Mouse (Mus musculus): ENCODE measurements at regions not wholly inside any gene's neighbourhood (a gene's known extent, or its start where the extent isn't known, plus 50 kb on each side); places are given as distances from the start of the nearest gene placed in this dataset.

DNA sequence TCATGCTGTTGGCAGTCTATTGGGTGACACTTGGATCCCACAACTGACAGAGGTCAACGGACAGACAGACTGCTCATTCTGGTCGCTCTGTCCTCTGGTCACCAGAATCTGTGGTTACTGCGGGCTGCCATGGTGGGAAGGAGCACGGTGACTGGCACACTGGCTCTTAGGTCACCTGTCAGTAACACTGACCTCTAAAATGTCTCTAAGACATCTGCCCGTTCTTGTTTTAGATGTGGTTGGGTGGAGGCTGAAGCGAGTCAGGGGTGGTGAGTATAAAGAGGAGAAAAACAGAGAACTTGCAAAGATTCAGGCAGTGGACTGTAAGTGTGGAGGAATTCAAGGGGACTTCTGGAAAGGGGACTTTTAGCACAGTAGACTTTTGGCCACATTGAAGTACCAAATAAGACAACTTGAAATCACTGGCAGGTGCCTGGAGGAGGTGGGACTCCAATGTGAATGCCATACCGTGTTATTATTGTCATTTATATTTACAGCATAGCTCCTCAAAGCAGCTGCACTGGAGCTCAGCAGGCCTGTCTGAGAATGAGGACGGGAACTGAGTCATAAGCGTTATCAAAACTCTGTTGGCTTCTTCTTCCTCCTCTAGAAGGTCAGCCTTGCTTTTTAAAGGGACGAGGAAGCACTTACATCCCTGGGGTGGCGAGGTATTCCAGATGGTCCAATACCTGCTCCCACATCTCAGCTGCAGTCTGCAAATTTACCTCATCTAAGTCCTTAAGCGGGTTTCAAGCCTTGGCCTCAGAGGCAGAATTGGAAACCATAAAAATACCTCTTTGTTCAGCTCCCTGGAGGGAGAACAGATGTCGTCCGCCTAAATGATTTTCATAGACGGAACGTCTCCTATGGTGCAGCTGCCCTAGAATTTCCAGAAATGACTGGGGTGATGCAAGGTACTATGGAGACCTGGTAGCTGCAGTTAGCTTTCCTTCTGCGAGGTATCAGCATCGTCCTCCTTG lies 351.3 kb downstream of the Nuak1 start:
- DNase-seq (ENCODE audit: low spot score), result no peak

DNA sequence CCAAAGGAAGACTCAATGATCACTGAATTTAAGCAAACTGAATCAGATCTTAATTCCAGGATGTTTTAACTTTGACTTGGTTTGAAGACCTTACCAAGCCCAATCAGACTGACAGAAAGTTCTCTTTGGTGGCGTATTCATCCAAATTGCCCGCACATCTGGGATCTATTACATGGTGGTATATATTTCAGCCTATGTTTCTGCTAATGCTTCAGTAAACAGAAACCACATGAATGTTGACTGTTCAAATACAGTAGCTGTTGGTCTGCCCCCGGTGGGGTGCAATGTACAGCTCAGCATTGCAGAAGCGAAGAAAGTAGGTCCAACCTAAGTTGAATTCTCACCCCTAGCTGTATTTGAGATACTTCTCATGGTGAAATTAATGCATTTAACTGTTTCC lies 346.5 kb downstream of the Nuak1 start:
- DNase-seq (ENCODE audit: low spot score), result no peak

DNA sequence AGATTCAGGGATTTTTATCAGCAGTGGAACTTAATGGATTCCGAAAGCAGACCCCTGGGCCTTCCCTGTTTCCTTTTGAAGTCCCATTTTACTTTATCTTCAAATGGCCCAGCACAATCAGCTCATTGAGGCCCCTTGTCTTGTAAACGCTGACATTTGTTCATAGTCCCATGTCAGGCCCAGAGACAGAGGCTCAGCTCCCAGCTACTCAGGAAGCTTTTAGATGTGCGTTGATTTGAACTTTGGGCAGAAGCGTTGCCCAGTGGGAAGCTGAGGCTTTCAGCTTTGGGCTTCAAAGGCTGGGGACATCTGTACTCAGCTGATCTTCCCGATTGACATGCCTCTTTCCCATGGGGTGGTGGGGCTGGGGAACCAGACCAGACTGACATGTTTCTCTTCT lies 343.2 kb downstream of the Nuak1 start:
- DNase-seq (ENCODE audit: low spot score), result no peak

DNA sequence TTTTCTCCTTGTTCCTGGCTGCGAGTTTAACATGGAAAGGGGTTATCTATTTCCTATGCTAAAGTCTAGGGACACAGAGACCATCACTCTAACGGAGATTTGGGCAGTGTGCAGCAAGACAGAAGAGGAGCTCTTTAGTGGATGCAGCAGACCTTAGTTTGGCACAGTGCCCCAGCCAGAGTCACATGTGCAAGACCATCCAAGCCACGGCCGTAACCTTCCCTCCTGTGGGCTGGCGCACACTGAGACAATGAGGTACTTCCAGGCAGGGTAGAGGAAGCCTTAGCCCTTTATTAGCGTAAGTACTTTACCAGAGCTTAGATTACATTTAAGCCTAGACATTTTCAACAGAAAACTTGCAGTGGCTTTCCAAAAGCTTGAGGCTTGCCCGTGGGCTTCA lies 336.4 kb downstream of the Nuak1 start:
- DNase-seq (ENCODE audit: low spot score), result no peak

DNA sequence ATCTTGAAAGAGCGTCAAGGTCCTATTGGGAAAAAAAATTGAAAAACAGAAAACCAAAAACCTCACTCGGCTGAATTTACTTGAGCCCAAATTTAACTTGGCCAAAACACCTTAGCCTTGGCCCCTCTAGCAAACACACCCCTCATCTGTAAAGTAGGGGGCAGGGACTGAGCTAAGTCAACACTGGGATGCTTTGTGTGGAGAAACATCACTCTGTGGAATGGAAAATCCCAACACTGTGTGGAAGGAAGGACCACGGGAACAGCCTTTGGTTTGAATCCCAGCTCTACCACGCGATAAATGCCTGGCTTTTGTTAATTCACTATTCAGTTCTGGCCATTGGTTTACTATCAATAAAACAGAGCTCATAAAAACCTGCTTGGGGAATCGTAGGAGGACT lies 335.8 kb downstream of the Nuak1 start:
- no peak for DNase-seq (ENCODE audit: low spot score)

DNA sequence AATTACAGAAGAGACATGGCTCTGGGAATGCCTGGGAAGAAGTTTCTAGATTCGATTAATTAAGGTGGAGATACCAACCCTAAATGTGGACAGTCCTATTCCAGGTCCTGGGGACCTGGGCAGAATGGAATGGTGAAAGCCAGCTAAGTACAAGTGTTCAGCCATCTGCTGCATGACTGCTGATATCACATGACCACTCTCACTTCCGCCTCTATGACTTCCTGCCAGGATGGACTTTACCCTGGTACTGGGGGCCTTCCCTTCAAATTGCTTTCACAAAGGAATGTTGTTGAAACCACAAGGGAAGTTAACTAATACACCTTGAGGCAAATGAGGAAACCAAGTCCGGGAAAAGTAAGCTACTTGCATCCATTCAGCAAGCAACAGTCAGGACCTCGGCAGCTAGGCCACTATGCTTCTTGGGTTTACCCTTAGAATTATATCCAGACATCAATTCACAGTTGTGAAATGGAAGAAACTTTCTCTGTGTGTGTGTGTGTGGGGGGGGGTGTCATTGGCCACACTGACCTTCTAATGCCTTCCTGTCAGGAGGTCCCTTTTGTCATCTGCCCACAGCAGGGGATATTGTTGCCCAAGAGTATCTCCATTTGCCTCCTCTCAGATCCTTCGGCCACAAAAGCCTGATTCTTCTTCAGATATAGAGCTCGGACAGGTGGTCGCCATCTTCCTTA lies 330.6 kb downstream of the Nuak1 start:
- no peak for DNase-seq (ENCODE audit: low spot score)

DNA sequence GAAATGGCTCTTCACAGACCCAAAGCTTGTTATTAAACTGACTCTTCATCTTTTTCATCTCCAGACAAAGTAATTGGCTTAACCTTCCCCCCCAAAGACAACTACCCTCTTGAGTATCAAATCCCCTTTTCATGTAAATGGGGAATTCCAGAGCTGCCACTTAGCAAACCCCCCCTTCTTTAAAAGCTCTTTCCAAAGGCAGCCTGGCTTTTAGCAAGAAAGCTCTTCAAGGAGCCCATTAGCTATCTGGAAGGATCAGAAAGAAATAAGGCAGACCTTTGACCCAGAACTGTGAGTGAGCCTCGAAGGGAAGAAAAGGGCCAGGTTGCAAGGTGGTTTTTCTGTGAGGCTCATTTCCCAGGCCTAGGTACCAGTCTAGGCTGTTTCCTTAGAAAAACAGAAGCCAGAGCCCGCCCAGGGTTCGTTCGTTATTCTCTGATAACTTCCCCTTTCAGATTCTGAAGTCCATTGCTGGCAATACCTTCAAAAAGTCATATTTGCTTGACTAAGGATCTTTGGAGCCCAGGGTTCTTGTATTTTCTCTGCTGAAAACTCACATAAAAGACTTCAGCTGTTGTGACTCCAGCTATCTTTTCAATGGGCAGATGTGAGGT lies 329.9 kb downstream of the Nuak1 start:
- no peak for DNase-seq (ENCODE audit: low spot score)

DNA sequence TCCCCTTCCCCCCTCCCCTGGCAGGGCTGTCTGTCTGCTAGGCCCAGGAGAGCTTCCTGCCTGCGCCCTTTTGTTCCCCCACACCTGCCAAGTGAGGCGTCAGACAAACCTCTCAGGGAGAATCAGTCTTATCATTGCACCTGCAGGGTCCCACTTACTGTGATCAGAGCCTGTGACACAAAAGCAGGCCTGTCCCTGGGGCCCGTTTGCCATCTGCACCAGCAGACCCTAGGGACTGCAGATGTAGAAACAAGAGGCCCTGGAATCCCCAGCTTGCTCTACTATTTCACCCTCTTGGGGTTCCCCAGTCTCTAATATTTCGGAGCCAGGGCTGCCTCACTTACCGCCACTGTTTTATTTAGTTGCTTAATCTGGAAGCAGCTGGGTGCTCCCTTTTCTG lies 328.9 kb downstream of the Nuak1 start:
- DNase-seq (ENCODE audit: low spot score), result peak; percentile 9

DNA sequence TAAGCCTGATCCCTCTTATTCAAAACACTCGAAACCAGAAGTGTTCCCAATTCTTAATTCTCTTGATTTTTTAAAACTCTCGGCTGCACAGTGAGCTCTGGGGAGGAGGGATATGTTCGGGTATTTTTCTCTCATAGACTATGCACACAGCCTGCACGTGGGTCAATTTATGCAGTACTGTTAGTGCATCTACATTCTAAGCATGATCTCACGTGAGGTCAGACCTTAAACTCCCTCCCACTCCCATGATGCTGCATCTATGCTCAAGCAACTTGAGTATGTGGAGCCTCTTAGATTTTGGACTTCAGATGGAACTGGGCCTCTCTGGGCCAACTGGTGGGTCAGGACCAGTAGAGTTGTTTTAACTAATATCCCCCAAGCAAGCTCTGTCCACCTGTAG lies 328.5 kb downstream of the Nuak1 start:
- no peak for DNase-seq (ENCODE audit: low spot score)

DNA sequence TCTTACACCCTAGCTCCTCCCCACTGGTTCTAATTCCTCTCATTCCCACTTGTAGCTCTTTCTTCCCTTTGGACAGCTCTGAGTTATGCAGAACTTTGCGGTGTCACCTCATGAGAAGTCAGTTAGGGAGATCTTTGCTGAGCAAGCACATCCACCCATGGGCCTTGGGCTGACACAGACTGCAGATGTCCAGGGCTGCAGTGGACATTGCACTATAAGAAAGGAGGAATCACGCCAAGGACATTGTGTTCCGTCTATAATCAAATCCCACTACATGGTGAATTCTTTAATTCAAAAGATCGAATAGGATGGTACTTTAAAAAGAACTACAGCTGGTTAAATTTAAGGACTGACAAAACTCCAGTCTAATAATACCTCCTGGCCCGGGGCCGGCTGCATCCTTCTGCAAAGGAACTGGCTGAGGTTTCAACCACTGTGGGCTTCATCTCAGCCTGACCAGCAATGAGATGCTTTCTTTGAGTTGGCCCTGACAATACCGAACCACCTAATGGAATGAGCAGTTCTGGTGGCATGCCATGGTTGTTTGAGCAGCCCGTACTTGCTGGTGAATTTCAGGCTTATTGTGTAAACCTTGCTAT lies 320.3 kb downstream of the Nuak1 start:
- no peak for DNase-seq (ENCODE audit: low spot score)

DNA sequence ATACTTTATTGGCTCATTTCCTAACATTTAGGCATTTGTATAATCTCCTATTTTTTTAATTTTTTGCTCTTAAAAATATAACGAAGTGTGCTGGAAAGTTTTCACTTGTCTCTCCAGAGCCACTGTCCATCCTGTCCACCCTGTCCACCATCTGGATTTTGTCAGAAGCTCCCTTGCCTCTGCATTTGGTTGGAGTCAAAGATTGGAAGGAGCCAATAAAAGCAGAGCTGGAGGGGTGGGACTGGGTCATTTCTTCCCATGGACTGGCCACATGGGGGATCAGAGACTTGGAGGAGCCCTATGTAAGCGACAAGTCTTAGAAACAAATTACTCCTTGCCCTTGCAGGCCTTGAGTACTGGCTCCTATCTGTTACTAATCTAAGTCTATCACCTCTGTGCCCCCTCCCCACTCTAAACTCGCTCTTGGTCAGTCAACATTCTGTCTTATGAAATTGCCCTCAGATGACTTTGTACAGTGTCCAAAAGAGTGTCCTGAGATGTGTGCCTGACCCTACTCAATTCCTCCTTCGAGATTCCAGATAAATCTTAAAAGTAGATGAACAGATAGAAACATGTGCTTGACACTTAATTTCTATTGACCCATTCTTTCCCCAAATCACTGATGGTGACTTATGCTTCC lies 303.3 kb downstream of the Nuak1 start:
- DNase-seq (ENCODE audit: low spot score), result no peak

DNA sequence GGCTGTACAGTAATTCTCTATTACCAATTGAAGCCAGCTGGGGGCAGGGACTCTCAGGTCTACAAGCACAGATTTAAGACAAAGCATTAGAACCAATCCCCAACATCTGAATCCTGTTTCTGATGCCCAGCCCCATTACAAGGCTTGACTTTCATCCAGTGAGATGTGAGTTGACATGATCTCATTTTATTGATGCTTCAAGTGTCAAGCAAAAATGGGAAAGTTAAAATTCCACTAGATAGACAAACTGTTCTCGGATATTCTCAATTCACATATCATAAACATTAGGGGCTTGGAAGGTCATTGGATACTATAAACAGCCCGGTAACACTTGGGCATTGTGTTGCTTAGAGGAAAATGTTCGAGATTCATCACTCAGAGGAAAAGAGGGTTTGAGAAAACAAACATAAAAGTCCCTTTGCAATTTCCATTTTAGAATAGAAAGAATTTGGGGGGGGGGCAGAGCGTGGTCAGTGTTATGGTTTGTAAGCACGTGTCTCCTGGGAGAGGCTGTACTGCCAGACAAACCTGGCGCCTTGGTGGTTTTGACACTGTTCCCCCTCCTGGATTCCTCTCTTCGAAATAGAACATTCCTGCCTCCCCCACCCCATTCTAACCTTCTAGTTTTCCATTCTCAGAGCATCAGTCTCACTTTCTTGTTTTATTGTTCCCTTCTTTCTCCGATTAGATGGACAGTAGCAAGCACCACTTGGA lies 297.5 kb downstream of the Nuak1 start:
- no peak for DNase-seq (ENCODE audit: low spot score)

DNA sequence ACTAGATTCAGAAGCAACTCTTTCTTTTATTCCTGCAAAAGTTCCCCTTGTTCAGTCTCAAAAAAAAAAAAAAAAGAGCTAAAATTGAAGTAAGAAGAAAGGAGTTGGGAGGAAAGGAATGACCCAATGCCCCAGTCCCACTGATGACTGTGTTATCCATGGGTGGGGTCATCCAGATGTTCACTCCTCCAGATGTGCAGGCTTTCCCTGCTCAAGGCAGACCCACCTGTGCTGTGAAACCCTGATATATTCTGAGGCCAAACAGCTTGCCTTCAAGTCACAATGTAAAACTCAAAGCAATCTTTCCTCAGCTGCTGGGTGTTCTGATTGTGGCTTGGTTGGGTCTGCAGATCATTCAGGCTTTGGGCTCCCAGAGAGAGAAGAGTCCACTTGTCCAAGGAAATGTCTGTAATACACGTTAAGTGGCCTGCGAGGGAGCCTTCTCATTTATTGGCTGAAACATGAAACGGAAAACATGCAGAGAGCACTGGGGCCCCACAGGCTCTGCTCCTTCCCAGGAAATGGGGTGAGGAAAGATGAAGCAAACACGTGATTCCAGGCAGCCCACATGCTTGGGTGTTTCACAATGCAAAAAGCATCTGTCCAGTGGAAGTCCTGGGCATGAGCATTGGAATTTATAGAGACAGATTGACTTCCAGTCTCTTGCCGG lies 296.6 kb downstream of the Nuak1 start:
- DNase-seq (ENCODE audit: low spot score), result no peak

DNA sequence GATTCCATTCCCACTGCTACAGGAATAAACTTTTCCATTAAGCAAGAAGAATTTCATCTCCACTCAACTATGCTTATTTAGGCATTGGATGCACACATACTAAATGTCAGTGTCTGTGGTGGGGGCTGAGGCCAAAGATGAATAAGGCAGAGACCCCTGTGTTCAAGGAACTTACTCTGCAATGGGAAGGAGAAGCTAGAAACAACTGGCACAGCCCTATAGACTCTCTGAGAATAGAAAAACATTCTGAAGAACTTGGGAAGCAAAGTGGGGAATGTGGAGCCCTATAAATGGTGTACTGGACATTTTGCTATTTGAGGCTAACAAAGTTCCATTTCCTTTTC lies 296.1 kb downstream of the Nuak1 start:
- DNase-seq (ENCODE audit: low spot score), result no peak

DNA sequence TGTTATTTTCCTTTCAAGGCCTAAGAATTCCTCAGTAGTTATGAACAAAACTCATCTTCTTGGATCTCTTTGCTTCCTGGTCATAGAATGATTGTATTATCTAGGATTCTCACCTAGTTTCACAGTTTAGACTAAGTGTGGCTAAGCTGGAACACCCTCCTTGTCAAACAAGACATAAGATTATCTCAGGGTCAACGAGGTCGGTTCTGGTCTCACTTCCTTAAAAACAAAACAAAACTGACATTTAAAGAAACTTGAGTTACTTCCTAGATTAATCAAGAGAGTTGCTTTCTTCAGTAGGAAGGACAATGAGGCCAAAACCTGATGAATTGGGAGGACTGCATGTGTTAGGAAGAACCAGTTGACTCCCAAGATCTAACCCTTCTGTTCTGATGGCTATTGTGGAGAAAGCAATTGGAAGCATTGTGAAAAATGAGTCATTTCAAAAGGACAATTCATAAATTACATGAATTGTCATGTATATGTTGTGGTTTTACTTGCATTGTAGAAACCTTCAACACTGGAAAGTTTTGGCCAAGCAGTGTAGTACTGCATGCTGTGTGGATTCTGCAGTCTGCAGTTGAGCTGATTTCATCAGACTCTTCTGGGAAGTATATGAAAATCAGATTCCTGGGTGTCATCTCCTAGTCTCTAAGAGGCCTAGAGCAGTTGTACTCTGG lies 293.0 kb downstream of the Nuak1 start:
- no peak for DNase-seq (ENCODE audit: low spot score)

DNA sequence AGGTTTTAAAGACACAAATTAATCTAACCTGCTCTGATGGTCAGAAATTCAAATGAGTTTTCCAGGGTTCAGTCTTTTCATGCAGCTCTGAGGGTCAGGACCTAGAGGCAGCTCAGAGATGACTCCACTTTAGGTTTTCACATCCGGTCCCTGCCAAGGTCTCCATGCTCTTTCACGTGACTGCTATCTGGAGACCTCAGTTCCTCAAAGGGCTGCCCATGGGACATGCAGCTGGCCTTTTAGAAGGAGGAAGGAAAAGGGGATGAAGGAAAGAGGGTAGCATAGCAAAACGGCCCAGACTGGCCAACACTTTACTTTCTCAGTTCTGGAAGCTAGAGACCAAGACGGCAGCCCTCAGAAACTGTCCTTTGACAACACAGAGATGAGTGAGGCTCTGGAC lies 276.6 kb downstream of the Nuak1 start:
- DNase-seq (ENCODE audit: low spot score), result no peak

DNA sequence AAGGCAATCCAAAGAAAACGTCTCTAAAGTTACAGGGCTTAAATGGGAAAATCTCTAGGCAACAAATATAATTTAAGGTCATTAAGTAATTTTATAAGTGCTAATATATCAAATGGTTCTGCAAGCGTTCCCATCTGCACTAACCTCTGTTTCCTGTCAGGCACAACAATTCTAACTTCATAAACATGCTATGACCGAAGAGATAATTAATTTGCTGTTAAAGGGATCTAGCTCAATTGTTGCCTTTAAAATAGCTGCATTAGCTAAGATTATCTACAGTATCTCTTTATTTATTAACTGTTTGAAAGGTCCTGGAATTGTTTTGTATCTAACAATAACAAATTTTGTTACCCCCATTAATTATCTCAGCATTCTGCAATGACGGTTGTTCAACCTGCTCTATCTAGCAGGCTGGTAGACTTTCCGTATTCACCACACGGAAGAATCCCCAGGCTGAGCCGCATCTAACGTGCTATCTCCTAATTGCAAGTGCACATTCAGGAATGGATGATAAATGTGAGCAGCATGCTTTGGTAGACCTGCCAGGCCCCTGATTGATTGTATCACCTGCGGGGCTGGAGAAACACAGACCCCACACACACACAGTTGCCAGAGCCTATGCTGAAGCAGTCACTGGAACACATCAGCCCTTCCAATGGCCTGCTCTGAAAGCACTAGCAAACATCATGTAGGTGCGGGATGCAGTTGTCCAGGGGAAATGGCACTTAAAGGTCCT lies 274.4 kb downstream of the Nuak1 start:
- no peak for DNase-seq (ENCODE audit: low spot score)

DNA sequence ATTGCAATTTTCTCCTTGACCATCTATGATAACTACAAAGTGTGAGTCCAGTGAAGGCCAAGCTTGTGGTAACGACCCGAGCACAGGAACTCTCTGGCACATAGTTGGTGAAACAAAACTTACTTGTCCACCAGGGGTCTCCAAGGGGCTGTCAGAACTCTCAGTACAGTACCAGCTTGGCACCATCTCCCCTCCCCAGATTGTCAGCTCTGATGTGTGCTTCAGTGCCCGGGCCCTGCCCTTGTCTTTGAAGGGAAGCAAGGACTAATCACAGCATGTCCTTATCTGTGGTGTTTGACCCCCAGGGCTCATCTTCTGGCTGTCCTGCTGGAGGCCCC lies 273.9 kb downstream of the Nuak1 start:
- no peak for DNase-seq (ENCODE audit: low spot score)

DNA sequence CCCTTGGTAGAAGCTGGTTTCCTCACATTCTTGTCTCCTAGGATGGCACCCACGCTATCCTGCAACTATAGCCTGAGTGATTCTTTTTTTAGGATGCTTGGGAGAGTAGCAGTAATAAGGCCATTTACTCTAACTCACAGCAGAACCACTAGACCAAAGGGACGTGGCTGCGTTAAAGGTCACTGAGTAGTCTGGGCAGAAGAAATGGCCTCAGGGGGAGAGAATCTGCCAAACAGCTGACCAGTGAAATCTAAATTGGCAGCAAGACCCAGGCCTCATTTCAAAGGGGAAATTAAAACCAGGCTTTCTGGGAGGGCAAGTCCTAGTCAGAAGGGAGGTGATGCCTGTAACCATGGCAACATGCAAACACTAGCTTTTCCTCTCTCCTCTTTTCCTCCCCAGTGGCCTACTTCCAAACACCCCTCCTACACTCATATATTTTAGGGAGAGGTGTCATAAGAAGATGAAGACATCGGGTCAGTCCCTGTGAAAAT lies 267.5 kb downstream of the Nuak1 start:
- no peak for DNase-seq (ENCODE audit: low spot score)

DNA sequence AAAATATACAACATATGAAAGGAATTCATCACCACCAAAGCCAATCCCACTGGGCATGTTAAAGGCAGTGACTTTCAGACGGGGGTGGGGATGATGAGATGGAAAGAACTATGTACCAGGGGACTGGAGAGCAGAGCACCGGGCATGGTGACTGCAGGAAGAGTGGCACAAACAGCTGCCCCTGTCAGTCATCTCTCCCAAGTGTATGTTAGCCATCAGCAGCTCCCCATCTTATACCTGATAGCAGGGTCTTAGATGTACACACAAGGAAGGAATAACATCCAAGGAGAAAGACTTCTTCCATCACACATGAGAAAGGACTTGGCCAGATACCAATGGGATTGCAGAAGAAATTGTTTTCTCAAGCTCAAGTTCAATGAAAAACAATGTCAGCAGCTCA lies 257.2 kb downstream of the Nuak1 start:
- no peak for DNase-seq (ENCODE audit: low spot score)
